Mouse (Mus musculus): ENCODE measurements at regions not wholly inside any gene's neighbourhood (a gene's known extent, or its start where the extent isn't known, plus 50 kb on each side); places are given as distances from the start of the nearest gene placed in this dataset.

DNA sequence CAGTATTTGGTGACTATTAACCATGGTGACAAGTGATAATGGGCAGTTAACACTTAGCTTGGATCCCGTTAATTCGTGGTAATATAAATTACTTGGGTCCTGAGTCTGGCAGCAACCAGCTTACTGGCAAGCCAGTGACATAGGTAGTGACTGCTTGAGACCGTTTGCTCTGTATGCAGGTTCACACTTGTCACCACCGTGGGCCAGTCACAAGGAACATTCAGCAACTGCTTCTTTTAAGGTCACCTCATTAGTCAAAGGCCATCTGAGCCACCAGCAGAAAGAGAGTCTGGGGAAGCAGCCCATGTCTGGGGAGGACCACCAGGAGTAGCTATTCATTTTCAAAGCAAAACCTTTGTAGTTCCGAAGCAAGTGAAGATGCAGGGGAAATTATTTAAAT lies 220.3 kb upstream of the Mgmt start:
- TF ChIP-seq CTCF (IDR thresholded peaks at IDR 0.05) (no peak), POLR2A (IDR thresholded peaks at IDR 0.05; ENCODE audit: insufficient read depth, low read depth, low read length) (no peak), EP300 (IDR thresholded peaks at IDR 0.05; ENCODE audit: insufficient read depth, low read depth, low read length) (no peak)
